In the genomic region with DNA sequence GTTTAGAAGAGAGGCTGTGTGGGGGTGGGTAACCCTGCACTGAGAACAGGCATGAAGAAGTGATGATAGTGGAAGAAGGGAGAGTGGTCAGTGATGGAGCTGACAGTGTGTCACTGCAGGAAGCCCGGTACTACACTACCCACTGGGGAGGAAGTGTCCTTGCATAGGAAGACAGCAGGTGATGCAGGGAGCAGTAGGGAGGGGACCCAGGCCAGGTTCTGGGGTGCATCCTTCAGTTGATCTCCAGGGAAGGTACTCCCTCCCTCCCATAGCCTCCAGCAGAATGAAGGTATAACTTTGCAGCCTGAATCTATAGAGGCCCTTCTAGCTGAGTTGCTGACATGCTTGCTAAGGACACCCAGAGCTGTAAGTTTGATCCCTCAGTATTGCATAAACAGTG, we compare ENCODE assay signal across 50 mouse cellular contexts. TPM values are rescaled to one million over a fixed set of nuclear protein-coding genes. Genes with fewer than 3 reads are reported as not detected.
"Had no signal": no experiment of that assay in that cellular context is flagged by ENCODE, and none has a peak within 500 bp of the region (broad histone marks: within the 10 kb centered on the region; RNA-seq: fewer than 3 reads in every experiment).

No protein-coding gene starts in this region.

- H3K4me1 ChIP-seq: heart, embryonic 13.5 days; heart, embryonic 15.5 days; hindbrain, embryonic 10.5 days; hindbrain, embryonic 12.5 days; hindbrain, embryonic 13.5 days; hindbrain, embryonic 15.5 days; intestine, embryonic 15.5 days; kidney, embryonic 15.5 days had no signal

- ATAC-seq: hindbrain, embryonic 16.5 days; hindbrain, postnatal 0 days; inflammation-experienced regulatory T-cells, adult 6 months; intestine, embryonic 15.5 days; intestine, embryonic 16.5 days; intestine, postnatal 0 days had no signal

- H3K36me3 ChIP-seq: heart, embryonic 13.5 days; heart, embryonic 15.5 days; hindbrain, embryonic 10.5 days; hindbrain, embryonic 12.5 days; hindbrain, embryonic 13.5 days; hindbrain, embryonic 15.5 days; intestine, embryonic 15.5 days; kidney, embryonic 15.5 days had no signal

- DNase-seq: heart, postnatal 10 days; heart, postnatal 14 days; heart, postnatal 4 days; kidney, adult 11 months; kidney, adult 18-20 months; kidney, adult 2 months; kidney, adult 8-10 months; kidney, adult 9 months; kidney, postnatal 10 days; kidney, postnatal 14 days; kidney, postnatal 25 days; kidney, postnatal 36 days; kidney, postnatal 4 days; layer of hippocampus, adult 9-11 months; layer of hippocampus, postnatal 36 days had no signal

- H3K27ac ChIP-seq: heart, embryonic 13.5 days; heart, embryonic 15.5 days; hindbrain, embryonic 10.5 days; hindbrain, embryonic 12.5 days; hindbrain, embryonic 13.5 days; hindbrain, embryonic 14.5 days; hindbrain, embryonic 15.5 days; hindbrain, postnatal 0 days; intestine, embryonic 15.5 days; kidney, embryonic 15.5 days; kidney, postnatal 0 days; layer of hippocampus, adult 2 months; left cerebral cortex, adult 2 months had no signal

- H3K9me3 ChIP-seq: heart, embryonic 13.5 days; heart, embryonic 15.5 days; hindbrain, embryonic 10.5 days; hindbrain, embryonic 12.5 days; hindbrain, embryonic 13.5 days; hindbrain, embryonic 15.5 days; intestine, embryonic 15.5 days; kidney, embryonic 15.5 days had no signal

- H3K9ac ChIP-seq: heart, embryonic 13.5 days; heart, embryonic 15.5 days; hindbrain, embryonic 12.5 days; hindbrain, embryonic 13.5 days; hindbrain, embryonic 14.5 days; hindbrain, embryonic 15.5 days; intestine, embryonic 15.5 days; kidney, embryonic 15.5 days had no signal

- H3K4me3 ChIP-seq: heart, embryonic 13.5 days; heart, embryonic 15.5 days; hindbrain, embryonic 10.5 days; hindbrain, embryonic 12.5 days; hindbrain, embryonic 13.5 days; hindbrain, embryonic 15.5 days; intestine, embryonic 15.5 days; kidney, embryonic 15.5 days; layer of hippocampus, adult 2 months; left cerebral cortex, adult 2 months had no signal

- H3K27me3 ChIP-seq: heart, embryonic 13.5 days; heart, embryonic 15.5 days; hindbrain, embryonic 12.5 days; hindbrain, embryonic 13.5 days; hindbrain, embryonic 15.5 days; intestine, embryonic 15.5 days; kidney, embryonic 15.5 days had no signal

- H3K4me2 ChIP-seq: heart, embryonic 11.5 days; heart, embryonic 13.5 days; heart, embryonic 15.5 days; hindbrain, embryonic 12.5 days; hindbrain, embryonic 13.5 days; hindbrain, embryonic 14.5 days; hindbrain, embryonic 15.5 days; intestine, embryonic 15.5 days; kidney, embryonic 15.5 days had no signal

RNA-seq across cellular contexts. Expression of a gene that starts 5.3 kb away (rescaled TPM):
- total RNA-seq: heart, postnatal 10 days; heart, postnatal 14 days; heart, postnatal 25 days; heart, postnatal 4 days; hematopoietic stem cell, adult 5-6 weeks; hindbrain, postnatal 0 days; layer of hippocampus, adult 18-20 months; layer of hippocampus, adult 2 months; layer of hippocampus, adult 8-10 months; layer of hippocampus, postnatal 10 days; layer of hippocampus, postnatal 14 days; layer of hippocampus, postnatal 25 days; layer of hippocampus, postnatal 36 days; left cerebral cortex, adult 18-20 months; left cerebral cortex, adult 2 months; left cerebral cortex, adult 8-10 months had no signal
- polyA plus RNA-seq: heart, embryonic 11.5 days; heart, embryonic 13.5 days; heart, embryonic 14.5 days; heart, embryonic 15.5 days; heart, embryonic 16.5 days; heart, postnatal 0 days; hindbrain, embryonic 10.5 days; hindbrain, embryonic 11.5 days; hindbrain, embryonic 12.5 days; hindbrain, embryonic 13.5 days; hindbrain, embryonic 14.5 days; hindbrain, embryonic 15.5 days; hindbrain, embryonic 16.5 days; hindbrain, postnatal 0 days; inflammation-experienced regulatory T-cells, adult 6 months; intestine, embryonic 14.5 days; intestine, embryonic 15.5 days; intestine, embryonic 16.5 days; intestine, postnatal 0 days; kidney, adult 2 months; kidney, embryonic 14.5 days; kidney, embryonic 15.5 days; kidney, embryonic 16.5 days; kidney, postnatal 0 days; large intestine, adult 2 months had no signal

RNA-seq across cellular contexts. Expression of a gene that starts 15.5 kb away (rescaled TPM):
- total RNA-seq: heart, postnatal 10 days; heart, postnatal 14 days; heart, postnatal 25 days; heart, postnatal 4 days; hematopoietic stem cell, adult 5-6 weeks; hindbrain, postnatal 0 days; layer of hippocampus, adult 18-20 months; layer of hippocampus, adult 2 months; layer of hippocampus, adult 8-10 months; layer of hippocampus, postnatal 10 days; layer of hippocampus, postnatal 14 days; layer of hippocampus, postnatal 25 days; layer of hippocampus, postnatal 36 days; left cerebral cortex, adult 18-20 months; left cerebral cortex, adult 2 months; left cerebral cortex, adult 8-10 months had no signal
- polyA plus RNA-seq: heart, embryonic 11.5 days; heart, embryonic 13.5 days; heart, embryonic 14.5 days; heart, embryonic 15.5 days; heart, embryonic 16.5 days; heart, postnatal 0 days; hindbrain, embryonic 10.5 days; hindbrain, embryonic 11.5 days; hindbrain, embryonic 12.5 days; hindbrain, embryonic 13.5 days; hindbrain, embryonic 14.5 days; hindbrain, embryonic 15.5 days; hindbrain, embryonic 16.5 days; hindbrain, postnatal 0 days; inflammation-experienced regulatory T-cells, adult 6 months; intestine, embryonic 14.5 days; intestine, embryonic 15.5 days; intestine, embryonic 16.5 days; intestine, postnatal 0 days; kidney, adult 2 months; kidney, embryonic 14.5 days; kidney, embryonic 15.5 days; kidney, embryonic 16.5 days; kidney, postnatal 0 days; large intestine, adult 2 months had no signal

RNA-seq across cellular contexts. Expression of a gene that starts 16.2 kb away (rescaled TPM):
- total RNA-seq: heart, postnatal 10 days; heart, postnatal 14 days; heart, postnatal 25 days; heart, postnatal 4 days; hematopoietic stem cell, adult 5-6 weeks; hindbrain, postnatal 0 days; layer of hippocampus, adult 18-20 months; layer of hippocampus, adult 2 months; layer of hippocampus, adult 8-10 months; layer of hippocampus, postnatal 10 days; layer of hippocampus, postnatal 14 days; layer of hippocampus, postnatal 25 days; layer of hippocampus, postnatal 36 days; left cerebral cortex, adult 18-20 months; left cerebral cortex, adult 2 months; left cerebral cortex, adult 8-10 months had no signal
- polyA plus RNA-seq: heart, embryonic 11.5 days; heart, embryonic 13.5 days; heart, embryonic 14.5 days; heart, embryonic 15.5 days; heart, embryonic 16.5 days; heart, postnatal 0 days; hindbrain, embryonic 10.5 days; hindbrain, embryonic 11.5 days; hindbrain, embryonic 12.5 days; hindbrain, embryonic 13.5 days; hindbrain, embryonic 14.5 days; hindbrain, embryonic 15.5 days; hindbrain, embryonic 16.5 days; hindbrain, postnatal 0 days; inflammation-experienced regulatory T-cells, adult 6 months; intestine, embryonic 14.5 days; intestine, embryonic 15.5 days; intestine, embryonic 16.5 days; intestine, postnatal 0 days; kidney, adult 2 months; kidney, embryonic 14.5 days; kidney, embryonic 15.5 days; kidney, embryonic 16.5 days; kidney, postnatal 0 days; large intestine, adult 2 months had no signal

RNA-seq across cellular contexts. Expression of a gene that starts 30.9 kb away (rescaled TPM):
- total RNA-seq: heart, postnatal 10 days; heart, postnatal 14 days; heart, postnatal 25 days; heart, postnatal 4 days; hematopoietic stem cell, adult 5-6 weeks; hindbrain, postnatal 0 days; layer of hippocampus, adult 18-20 months; layer of hippocampus, adult 2 months; layer of hippocampus, adult 8-10 months; layer of hippocampus, postnatal 10 days; layer of hippocampus, postnatal 14 days; layer of hippocampus, postnatal 25 days; layer of hippocampus, postnatal 36 days; left cerebral cortex, adult 18-20 months; left cerebral cortex, adult 2 months; left cerebral cortex, adult 8-10 months had no signal
- polyA plus RNA-seq: heart, embryonic 11.5 days; heart, embryonic 13.5 days; heart, embryonic 14.5 days; heart, embryonic 15.5 days; heart, embryonic 16.5 days; heart, postnatal 0 days; hindbrain, embryonic 10.5 days; hindbrain, embryonic 11.5 days; hindbrain, embryonic 12.5 days; hindbrain, embryonic 13.5 days; hindbrain, embryonic 14.5 days; hindbrain, embryonic 15.5 days; hindbrain, embryonic 16.5 days; hindbrain, postnatal 0 days; inflammation-experienced regulatory T-cells, adult 6 months; intestine, embryonic 14.5 days; intestine, embryonic 15.5 days; intestine, embryonic 16.5 days; intestine, postnatal 0 days; kidney, adult 2 months; kidney, embryonic 14.5 days; kidney, embryonic 15.5 days; kidney, embryonic 16.5 days; kidney, postnatal 0 days; large intestine, adult 2 months had no signal

RNA-seq across cellular contexts. Expression of a gene that starts 47.6 kb away (rescaled TPM):
- total RNA-seq: heart, postnatal 10 days; heart, postnatal 14 days; heart, postnatal 25 days; heart, postnatal 4 days; hematopoietic stem cell, adult 5-6 weeks; hindbrain, postnatal 0 days; layer of hippocampus, adult 18-20 months; layer of hippocampus, adult 2 months; layer of hippocampus, adult 8-10 months; layer of hippocampus, postnatal 10 days; layer of hippocampus, postnatal 14 days; layer of hippocampus, postnatal 25 days; layer of hippocampus, postnatal 36 days; left cerebral cortex, adult 18-20 months; left cerebral cortex, adult 2 months; left cerebral cortex, adult 8-10 months had no signal
- polyA plus RNA-seq: heart, embryonic 11.5 days; heart, embryonic 13.5 days; heart, embryonic 14.5 days; heart, embryonic 15.5 days; heart, embryonic 16.5 days; heart, postnatal 0 days; hindbrain, embryonic 10.5 days; hindbrain, embryonic 11.5 days; hindbrain, embryonic 12.5 days; hindbrain, embryonic 13.5 days; hindbrain, embryonic 14.5 days; hindbrain, embryonic 15.5 days; hindbrain, embryonic 16.5 days; hindbrain, postnatal 0 days; inflammation-experienced regulatory T-cells, adult 6 months; intestine, embryonic 14.5 days; intestine, embryonic 15.5 days; intestine, embryonic 16.5 days; intestine, postnatal 0 days; kidney, adult 2 months; kidney, embryonic 14.5 days; kidney, embryonic 15.5 days; kidney, embryonic 16.5 days; kidney, postnatal 0 days; large intestine, adult 2 months had no signal
